ENCODE assay signal across 17 mouse cellular contexts in the genomic region with DNA sequence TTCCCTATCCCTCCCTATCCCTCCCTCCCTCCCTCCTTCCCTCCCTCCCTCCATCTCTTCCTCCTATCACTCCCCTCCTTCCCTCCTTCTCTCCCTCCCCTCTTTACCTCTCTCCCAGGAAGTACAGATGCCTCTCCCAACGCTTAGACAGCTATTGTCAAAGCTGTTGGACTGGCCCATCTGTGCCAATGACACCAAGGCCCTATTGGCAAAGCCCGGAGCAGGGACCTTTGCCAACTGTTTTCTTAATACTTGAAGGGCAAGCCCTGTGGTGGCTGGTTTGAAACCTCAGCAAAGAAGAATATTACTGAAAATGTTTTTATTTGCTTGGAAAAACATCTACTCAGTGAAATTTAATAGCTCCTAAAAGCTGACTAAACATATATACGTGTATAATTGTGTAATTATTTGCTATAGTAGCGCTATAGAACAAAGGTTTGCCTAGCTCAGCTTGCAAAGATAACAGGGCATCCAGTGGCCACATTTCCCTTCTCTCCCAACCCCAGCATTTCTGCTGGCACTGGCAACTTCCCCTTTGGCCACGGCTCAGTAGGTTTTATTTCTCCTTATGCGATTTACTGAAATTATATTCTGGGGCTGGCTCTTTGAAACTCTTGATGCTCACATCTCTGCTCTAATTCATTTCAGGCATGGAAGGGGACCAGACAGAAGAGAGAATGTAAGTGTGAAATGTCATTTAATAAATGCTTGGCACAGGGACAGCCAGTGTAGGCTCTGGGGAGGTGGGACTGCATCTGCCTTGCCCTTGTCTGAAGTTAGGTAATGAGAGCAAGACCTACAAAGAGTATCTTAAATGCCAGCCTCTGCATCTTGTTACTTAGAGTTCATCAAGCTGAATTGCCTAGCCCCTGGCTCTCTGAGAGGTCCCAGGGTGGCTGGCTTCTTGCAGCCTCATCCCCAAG. TPM values are rescaled to one million over a fixed set of nuclear protein-coding genes. Genes with fewer than 3 reads are reported as not detected.
DNase-seq lines count a peak whose midpoint lies in the region; ATAC-seq lines count a peak whose summit lies in the region.
"Had no signal": no experiment of that assay in that cellular context is flagged by ENCODE, and none has a peak within 500 bp of the region (broad histone marks: within the 10 kb centered on the region; RNA-seq: fewer than 3 reads in every experiment).

No protein-coding gene starts in this region.

- ATAC-seq in forebrain, embryonic 13.5 days: peak; percentile 68; the same call in 1 of the 2 replicates
- ATAC-seq in forebrain, embryonic 12.5 days (ENCODE audit: low FRiP score): no peak
- ATAC-seq in megakaryocyte, adult 5-6 weeks (ENCODE audit: poor library complexity, severe bottlenecking): 0 out of 2 replicates have a peak, but pooled peaks have one; percentile 43

- no peak overlapping the region for H3K4me3 ChIP-seq in forebrain, embryonic 13.5 days
- no peak overlapping the region for H3K4me3 ChIP-seq in forebrain, embryonic 12.5 days (replicated peaks)
- H3K4me3 ChIP-seq: erythroblast, embryonic 14.5 days had no signal

- no peaks in the 10 kb centered on the region for H3K9me3 ChIP-seq in forebrain, embryonic 13.5 days (replicated peaks)
- H3K9me3 ChIP-seq in forebrain, embryonic 12.5 days: no peaks in the 10 kb centered on the region

- peak; percentile 5 for DNase-seq in lung, postnatal 36 days
- DNase-seq in lung, postnatal 4 days: no peak
- peak; percentile 73 for DNase-seq in adrenal gland, postnatal 14 days
- DNase-seq in T-cell, adult 2 months (ENCODE audit: low spot score): no peak
- DNase-seq in left cerebral cortex, adult 11 months (ENCODE audit: low spot score): no peak
- DNase-seq: kidney, adult 8-10 months; layer of hippocampus, postnatal 36 days; thymus, adult 18-20 months had no signal

- H3K27me3 ChIP-seq in forebrain, embryonic 13.5 days: no peaks in the 10 kb centered on the region
- no peaks in the 10 kb centered on the region for H3K27me3 ChIP-seq in forebrain, embryonic 12.5 days

- H3K27ac ChIP-seq in forebrain, embryonic 13.5 days: no peak overlapping the region
- no peak overlapping the region for H3K27ac ChIP-seq in forebrain, embryonic 12.5 days
- H3K27ac ChIP-seq: liver, embryonic 14.5 days had no signal

- no peak overlapping the region for H3K9ac ChIP-seq in forebrain, embryonic 13.5 days
- no peak overlapping the region for H3K9ac ChIP-seq in forebrain, embryonic 12.5 days
- H3K9ac ChIP-seq: liver, embryonic 14.5 days had no signal

- no peak overlapping the region for H3K4me2 ChIP-seq in forebrain, embryonic 13.5 days
- H3K4me2 ChIP-seq in forebrain, embryonic 12.5 days: no peak overlapping the region

- no peaks in the 10 kb centered on the region for H3K36me3 ChIP-seq in forebrain, embryonic 13.5 days (ENCODE audit: poor library complexity, severe bottlenecking)
- no peaks in the 10 kb centered on the region for H3K36me3 ChIP-seq in forebrain, embryonic 12.5 days (replicated peaks)

- peaks cover 16% of the 10 kb centered on the region; the same call in 1 of the 2 replicates for H3K4me1 ChIP-seq in forebrain, embryonic 13.5 days
- no peaks in the 10 kb centered on the region for H3K4me1 ChIP-seq in forebrain, embryonic 12.5 days

- WGBS in forebrain, embryonic 13.5 days: 65% methylated on average over 6 of the region's 6 CpGs
- WGBS in forebrain, embryonic 12.5 days: 74% methylated on average over 6 of the region's 6 CpGs

RNA-seq across cellular contexts. Expression of gene 4930469K13Rik, which starts 18.6 kb away (rescaled TPM):
- not detected in 2 replicates for polyA plus RNA-seq in forebrain, embryonic 13.5 days (2015; fragmentation: Nextera tagmentation; extraction: Ambion mirVana)
- polyA plus RNA-seq in forebrain, embryonic 12.5 days (2016; fragmentation: Nextera tagmentation; extraction: Ambion mirVana): not detected in 2 replicates
- not detected in 2 replicates for total RNA-seq in adrenal gland, postnatal 14 days (2021)
- 0.41 and 0.42 TPM in 2 replicates for total RNA-seq in megakaryocyte, adult 5-6 weeks (2015)
- not detected in 2 replicates for total RNA-seq in megakaryocyte, adult 5-6 weeks (2017)
- total RNA-seq: heart, postnatal 25 days; layer of hippocampus, postnatal 36 days; megakaryocyte-erythroid progenitor cell, adult 5-6 weeks had no signal
- polyA plus RNA-seq: C2C12; erythroblast, embryonic 14.5 days; liver, embryonic 14.5 days; spleen, adult 2 months had no signal

RNA-seq across cellular contexts. Expression of gene Lcp2, which starts 33.1 kb away (rescaled TPM):
- polyA plus RNA-seq in forebrain, embryonic 13.5 days (2015; fragmentation: Nextera tagmentation; extraction: Ambion mirVana): 0.96 and 1.4 TPM in 2 replicates
- polyA plus RNA-seq in forebrain, embryonic 12.5 days (2016; fragmentation: Nextera tagmentation; extraction: Ambion mirVana): 1.1 and 1.8 TPM in 2 replicates
- total RNA-seq in adrenal gland, postnatal 14 days (2021): 2.0 and 7.8 TPM in 2 replicates
- total RNA-seq in megakaryocyte, adult 5-6 weeks (2015): 205 and 221 TPM in 2 replicates
- 94.8 and 109 TPM in 2 replicates for total RNA-seq in megakaryocyte, adult 5-6 weeks (2017)
- polyA plus RNA-seq: C2C12 had no signal

Comparison
In these comparisons a context has a peak if more than half of its experiments do, and no peak if none do; other contexts are left out.
1. DNase-seq: peak in lung, postnatal 36 days (single experiment) and adrenal gland, postnatal 14 days (single experiment); none in lung, postnatal 4 days (0 of 2), T-cell, adult 2 months (single experiment) and left cerebral cortex, adult 11 months (single experiment).
2. RNA of gene Lcp2, which starts 33.1 kb away (total RNA-seq): 94.8 to 221 TPM in megakaryocyte, adult 5-6 weeks; 2.0 to 7.8 TPM in adrenal gland, postnatal 14 days; every median in the first group is over 10 times any median in the second.